Mouse (Mus musculus) heart, adult 2 months (tissue): ENCODE measurements around the gene Hoxc4. TPM values are rescaled to one million over a fixed set of nuclear protein-coding genes. Genes with fewer than 3 reads are reported as not detected.

Source experiments
- DNase-seq, 2 experiments: peaks; one replicate each; pipeline ENCODE4 v3.0.0; 2021
- H3K27ac ChIP-seq: fragments of 200-600 bp; 2 replicates; pipeline ENCODE4 v1.8.1; 2022
- H3K27me3 ChIP-seq: fragments of 200-500 bp; 2 replicates; pipeline ENCODE4 v1.6.1; 2012; ENCODE audit warnings: mild to moderate bottlenecking, low read length, inconsistent platforms, mixed read lengths; ENCODE audit not compliant: control insufficient read depth, insufficient read depth
- H3K36me3 ChIP-seq: fragments of 200-500 bp; 2 replicates; pipeline ENCODE4 v1.6.1; 2012; ENCODE audit warnings: low read length, inconsistent platforms; ENCODE audit not compliant: control insufficient read depth, insufficient read depth
- H3K4me1 ChIP-seq: fragments of 200-500 bp; 2 replicates; pipeline ENCODE4 v1.6.1; 2011; ENCODE audit warnings: low read length; ENCODE audit not compliant: control insufficient read depth, insufficient read depth
- H3K4me3 ChIP-seq: fragments of 200-600 bp; 2 replicates; pipeline ENCODE4 v1.8.1; 2022
- H3K79me2 ChIP-seq: fragments of 200-500 bp; replicated peaks from 2 replicates; pipeline ENCODE4 v1.6.1; 2012; ENCODE audit warnings: mild to moderate bottlenecking, inconsistent platforms, low read length, moderate library complexity, mixed read lengths; ENCODE audit not compliant: control insufficient read depth, insufficient read depth
- H3K9ac ChIP-seq: fragments of 200-500 bp; 2 replicates; pipeline ENCODE4 v1.6.1; 2012; ENCODE audit warnings: low read depth, mild to moderate bottlenecking, control low read depth, inconsistent platforms, low read length, mixed read lengths
- CTCF ChIP-seq: fragments of 200-600 bp; IDR thresholded peaks from 2 replicates; pipeline ENCODE4 v1.8.1; 2022; ENCODE audit warnings: antibody characterized with exemption, mild to moderate bottlenecking, moderate library complexity
- EP300 ChIP-seq: fragments of 200-500 bp; IDR thresholded peaks from 2 replicates; pipeline ENCODE4 v1.6.1; 2011; ENCODE audit warnings: low read depth, low read length, control low read depth; ENCODE audit not compliant: insufficient read depth
- POLR2A ChIP-seq: fragments of 200-500 bp; IDR thresholded peaks from 2 replicates; pipeline ENCODE4 v1.6.1; 2011; ENCODE audit warnings: mild to moderate bottlenecking, low read depth, low read length, control low read depth; ENCODE audit not compliant: insufficient read depth
- WGBS: fragments of 180-500 bp; shearing (Covaris S2); methylation state at CpG from one replicate; pipeline ENCODE4 v1.1.7; 2018; 5-methylcytosine and 5-hydroxymethylcytosine counted together
- intact Hi-C: fragments of 180-260 bp; cut with DNase I; formaldehyde crosslinking; loops from one replicate; pipeline ENCODE4 v1.15.1; 2025
- polyA plus RNA-seq: library from polyadenylated mRNA; depleted of rRNA; stranded (reverse); fragments of >200 nt; gene quantifications from 2 replicates; pipeline ENCODE4 v1.2.3, GENCODE M21; 2012
- total RNA-seq, 2 experiments: library from RNA; stranded (reverse); gene quantifications; 2 replicates each; pipeline ENCODE4 v1.2.3; 2021

Gene Hoxc4
- total and polyA plus RNA-seq, 3 experiments: 0.10 TPM; not detected in 2

- Histone ChIP-seq H3K9ac (no peak overlapping the region), H3K4me1 (no peaks in the 10 kb centered on the region), H3K27ac (no peak overlapping the region), H3K4me3 (no peak overlapping the region), H3K36me3 (no peaks in the 10 kb centered on the region), H3K27me3 (peaks cover 31% of the 10 kb centered on the region), H3K79me2 (no peaks in the 10 kb centered on the region)
- TF ChIP-seq POLR2A: no peak
- TF ChIP-seq EP300: no peak
- TF ChIP-seq CTCF: no peak
- intact Hi-C loops: no loop called here
- WGBS: 5% methylated on average over 21 of the region's 21 CpGs
- no peak for DNase-seq
Measured at GRCm38 (mm10) chr15:102975688-102976111, 43.0 kb upstream of the Hoxc4 start.

GRCm38 (mm10) chr15:102976171-102976570 is 42.6 kb upstream of the Hoxc4 start, which contains the start of gene Hoxc9:
Hoxc9 (plus strand) TSS chr15:102976439.
- no peak for DNase-seq
- no peak within 1 kb of the TSS for H3K9ac ChIP-seq
- 4% methylated on average over 19 of the region's 20 CpGs for WGBS
- H3K4me1 ChIP-seq: no peaks in the 10 kb centered on the region
- H3K27ac ChIP-seq: no peak within 1 kb of the TSS
- H3K36me3 ChIP-seq: no peaks in the 10 kb centered on the region
- TF ChIP-seq EP300 (no peak), POLR2A (no peak), CTCF (no peak)
- peaks cover 30% of the 10 kb centered on the region for H3K27me3 ChIP-seq
- peak within 1 kb of the TSS; percentile 40 for H3K4me3 ChIP-seq
- intact Hi-C loops: no loop called here
- no peaks in the 10 kb centered on the region for H3K79me2 ChIP-seq

GRCm38 (mm10) chr15:102976631-102977422 is 41.9 kb upstream of the Hoxc4 start:
- intact Hi-C loops: no loop called here
- peak overlapping the region; percentile 40 for H3K4me3 ChIP-seq
- WGBS: 3% methylated on average over 37 of the region's 37 CpGs
- H3K27ac ChIP-seq: no peak overlapping the region
- H3K79me2 ChIP-seq: no peaks in the 10 kb centered on the region
- DNase-seq: no peak
- no peaks in the 10 kb centered on the region for H3K36me3 ChIP-seq
- no peaks in the 10 kb centered on the region for H3K4me1 ChIP-seq
- H3K27me3 ChIP-seq: peaks cover 33% of the 10 kb centered on the region
- no peak overlapping the region for H3K9ac ChIP-seq
- TF ChIP-seq CTCF (no peak), POLR2A (no peak), EP300 (no peak)

- peaks cover 34% of the 10 kb centered on the region for H3K27me3 ChIP-seq
- H3K27ac ChIP-seq: no peak overlapping the region
- no peaks in the 10 kb centered on the region for H3K36me3 ChIP-seq
- no peak for DNase-seq
- intact Hi-C loops: no loop called here
- TF ChIP-seq CTCF: no peak
- TF ChIP-seq POLR2A: no peak
- TF ChIP-seq EP300: no peak
- WGBS: 9% methylated on average over 16 of the region's 16 CpGs
- H3K79me2 ChIP-seq: no peaks in the 10 kb centered on the region
- peak overlapping the region; percentile 40 for H3K4me3 ChIP-seq
- no peaks in the 10 kb centered on the region for H3K4me1 ChIP-seq
- H3K9ac ChIP-seq: no peak overlapping the region
Measured at GRCm38 (mm10) chr15:102977423-102977974, 41.2 kb upstream of the Hoxc4 start.

GRCm38 (mm10) chr15:102978615-102979515 is 39.9 kb upstream of the Hoxc4 start:
- H3K27ac ChIP-seq: no peak overlapping the region
- H3K9ac ChIP-seq: no peak overlapping the region
- H3K79me2 ChIP-seq: no peaks in the 10 kb centered on the region
- DNase-seq: no peak
- intact Hi-C loops: no loop called here
- TF ChIP-seq EP300 (no peak), POLR2A (no peak), CTCF (no peak)
- no peak overlapping the region for H3K4me3 ChIP-seq
- WGBS: 26% methylated on average over 13 of the region's 13 CpGs
- H3K4me1 ChIP-seq: no peaks in the 10 kb centered on the region
- H3K36me3 ChIP-seq: no peaks in the 10 kb centered on the region
- H3K27me3 ChIP-seq: peaks cover 32% of the 10 kb centered on the region
